Mouse (Mus musculus): ENCODE results near the gene Nova2. TPM values are rescaled to one million over a fixed set of nuclear protein-coding genes. Genes with fewer than 3 reads are reported as not detected.

The Nova2 gene
- polyA plus RNA-seq, 1 experiment from 2014 or later: 0.64 TPM

- peak overlapping the region; percentile 30; the same call in 1 of the 2 replicates for H3K27ac ChIP-seq (ENCODE audit: poor library complexity, severe bottlenecking)
- peak overlapping the region; percentile 67 for H3K4me3 ChIP-seq
- no peaks in the 10 kb centered on the region for H3K9me3 ChIP-seq (replicated peaks)
- H3K36me3 ChIP-seq: no peaks in the 10 kb centered on the region
- peaks cover 25% of the 10 kb centered on the region for H3K4me1 ChIP-seq (replicated peaks)
- H3K9ac ChIP-seq: peak overlapping the region; percentile 76
- 0 out of 2 replicates have a peak, but pooled peaks have one; percentile 14 for ATAC-seq (ENCODE audit: insufficient number of reproducible peaks, low FRiP score)
- WGBS: 1% methylated on average over 9 of the region's 21 CpGs
- peaks cover 58% of the 10 kb centered on the region for H3K27me3 ChIP-seq (replicated peaks)
- peak overlapping the region; percentile 96 for H3K4me2 ChIP-seq
These were observed 32.7 kb downstream of the Nova2 start for GRCm38 (mm10) chr7:18958384-18958766.

- Histone ChIP-seq H3K4me2 (peak overlapping the region; percentile 41), H3K27me3 (replicated peaks) (peaks cover 68% of the 10 kb centered on the region), H3K9ac (no peak overlapping the region), H3K4me3 (no peak overlapping the region), H3K27ac (ENCODE audit: poor library complexity, severe bottlenecking) (0 out of 2 replicates have a peak overlapping the region, but pooled peaks have one; percentile 11), H3K9me3 (replicated peaks) (no peaks in the 10 kb centered on the region), H3K4me1 (replicated peaks) (peaks cover 27% of the 10 kb centered on the region), H3K36me3 (no peaks in the 10 kb centered on the region)
- peak; percentile 47 for ATAC-seq (ENCODE audit: insufficient number of reproducible peaks, low FRiP score)
- 38% methylated on average over 8 of the region's 8 CpGs for WGBS
These were observed 33.8 kb downstream of the Nova2 start for GRCm38 (mm10) chr7:18959446-18959845.

- Histone ChIP-seq H3K27me3 (replicated peaks) (peaks cover 75% of the 10 kb centered on the region), H3K27ac (ENCODE audit: poor library complexity, severe bottlenecking) (no peak overlapping the region), H3K4me1 (replicated peaks) (peaks cover 25% of the 10 kb centered on the region), H3K4me3 (peak overlapping the region; percentile 12), H3K36me3 (no peaks in the 10 kb centered on the region), H3K9ac (no peak overlapping the region), H3K4me2 (peak overlapping the region; percentile 56), H3K9me3 (replicated peaks) (0 out of 2 replicates have a peak, but pooled peaks cover 2% of the 10 kb centered on the region)
- no peak for ATAC-seq (ENCODE audit: insufficient number of reproducible peaks, low FRiP score)
- 2% methylated on average over 17 of the region's 17 CpGs for WGBS
These were observed 36.6 kb downstream of the Nova2 start for GRCm38 (mm10) chr7:18962171-18962792.

DNA sequence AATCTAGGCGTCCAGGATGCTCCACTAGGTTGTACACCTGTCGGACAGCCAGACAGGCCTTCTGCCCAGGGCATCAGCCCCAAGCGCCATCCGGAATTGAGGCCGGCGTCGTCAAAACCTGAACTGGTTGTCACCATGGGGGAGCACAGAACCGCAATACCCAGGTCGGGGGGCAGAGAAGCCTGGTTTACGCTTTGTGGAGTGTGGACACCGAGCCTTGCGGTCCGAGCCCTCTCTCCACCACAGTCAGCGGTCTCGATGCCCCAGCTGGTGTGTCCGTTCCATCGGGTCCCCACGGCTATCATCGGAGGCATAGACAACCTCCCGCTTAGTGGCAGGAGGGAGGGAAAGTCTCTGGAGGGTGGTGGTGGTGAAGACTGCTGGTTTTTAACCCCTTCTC is 37.1 kb downstream of the Nova2 start:
- Histone ChIP-seq H3K4me2 (peak overlapping the region; percentile 56), H3K9ac (no peak overlapping the region)
- ATAC-seq (ENCODE audit: insufficient number of reproducible peaks, low FRiP score): no peak

GRCm38 (mm10) chr7:18963294-18963843 is 37.7 kb downstream of the Nova2 start:
- Histone ChIP-seq H3K9ac (no peak overlapping the region), H3K9me3 (replicated peaks) (0 out of 2 replicates have a peak, but pooled peaks cover 2% of the 10 kb centered on the region), H3K4me1 (replicated peaks) (peaks cover 18% of the 10 kb centered on the region), H3K4me3 (peak overlapping the region; percentile 12; the same call in 1 of the 2 replicates), H3K4me2 (peak overlapping the region; percentile 56; the same call in 1 of the 2 replicates), H3K27ac (ENCODE audit: poor library complexity, severe bottlenecking) (no peak overlapping the region), H3K27me3 (replicated peaks) (peaks cover 73% of the 10 kb centered on the region), H3K36me3 (no peaks in the 10 kb centered on the region)
- no peak for ATAC-seq (ENCODE audit: insufficient number of reproducible peaks, low FRiP score)
- under 1% methylated on average over 19 of the region's 19 CpGs for WGBS

More for the DNA sequence above, 37.1 kb downstream of the Nova2 start:
- H3K27ac ChIP-seq (ENCODE audit: poor library complexity, severe bottlenecking): no peak overlapping the region
- 0 out of 2 replicates have a peak, but pooled peaks cover 2% of the 10 kb centered on the region for H3K9me3 ChIP-seq (replicated peaks)
- peak overlapping the region; percentile 12 for H3K4me3 ChIP-seq
- peaks cover 75% of the 10 kb centered on the region for H3K27me3 ChIP-seq (replicated peaks)
- H3K36me3 ChIP-seq: no peaks in the 10 kb centered on the region
- WGBS: under 1% methylated on average over 20 of the region's 20 CpGs
- peaks cover 20% of the 10 kb centered on the region for H3K4me1 ChIP-seq (replicated peaks)

DNA sequence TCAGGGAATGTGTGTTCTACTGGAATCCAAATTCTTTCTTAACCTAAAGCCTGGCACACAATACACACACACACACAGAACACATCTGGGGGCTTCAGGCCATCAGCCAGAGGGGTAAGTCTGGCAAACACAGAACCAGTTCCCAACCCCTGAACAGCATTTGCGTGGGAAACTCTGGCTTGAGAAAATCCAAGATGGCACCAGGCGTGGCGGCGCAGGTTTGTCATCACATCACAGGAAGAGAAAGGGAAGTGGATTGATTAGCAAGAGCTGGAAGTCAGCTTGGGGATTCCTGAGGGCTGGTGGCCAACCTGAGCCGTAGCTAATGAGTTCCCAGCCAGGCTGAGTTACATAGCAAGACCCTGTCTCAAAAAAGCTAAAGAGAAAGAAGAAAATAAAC is 39.6 kb downstream of the Nova2 start:
- WGBS: 72% methylated on average over 5 of the region's 5 CpGs
- H3K27me3 ChIP-seq (replicated peaks): peaks cover 63% of the 10 kb centered on the region
- 0 out of 2 replicates have a peak, but pooled peaks cover 2% of the 10 kb centered on the region for H3K9me3 ChIP-seq (replicated peaks)
- H3K27ac ChIP-seq (ENCODE audit: poor library complexity, severe bottlenecking): no peak overlapping the region
- H3K4me1 ChIP-seq (replicated peaks): peaks cover 15% of the 10 kb centered on the region
- H3K9ac ChIP-seq: no peak overlapping the region
- no peak for ATAC-seq (ENCODE audit: insufficient number of reproducible peaks, low FRiP score)
- H3K36me3 ChIP-seq: no peaks in the 10 kb centered on the region
- no peak overlapping the region for H3K4me2 ChIP-seq
- no peak overlapping the region for H3K4me3 ChIP-seq

DNA sequence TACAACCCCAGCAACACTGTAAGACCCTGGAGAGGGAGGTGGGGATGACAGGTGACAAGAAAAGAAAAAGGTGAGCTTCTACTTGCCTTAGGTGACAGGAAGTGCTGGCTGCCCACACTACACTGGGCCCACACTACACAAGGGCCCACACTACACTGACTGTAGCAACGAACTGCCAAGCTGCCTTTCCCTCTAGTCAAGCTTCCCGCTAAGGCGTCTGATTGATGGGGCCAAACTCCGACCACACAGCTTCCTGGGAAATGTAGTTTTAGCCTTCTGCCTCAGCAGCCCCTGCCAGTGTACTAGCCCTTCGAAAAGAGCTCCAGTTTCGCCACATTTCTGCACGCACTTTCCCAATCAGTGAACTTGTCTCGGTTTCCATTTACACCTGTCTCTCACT is 41.9 kb downstream of the Nova2 start:
- no peak overlapping the region for H3K9ac ChIP-seq
- H3K27ac ChIP-seq (ENCODE audit: poor library complexity, severe bottlenecking): no peak overlapping the region
- no peak overlapping the region for H3K4me3 ChIP-seq
- 9% methylated on average over 8 of the region's 8 CpGs for WGBS
- no peak for ATAC-seq (ENCODE audit: insufficient number of reproducible peaks, low FRiP score)
- peaks cover 43% of the 10 kb centered on the region for H3K27me3 ChIP-seq (replicated peaks)
- no peaks in the 10 kb centered on the region for H3K36me3 ChIP-seq
- peaks cover 10% of the 10 kb centered on the region for H3K4me1 ChIP-seq (replicated peaks)
- H3K4me2 ChIP-seq: no peak overlapping the region
- H3K9me3 ChIP-seq (replicated peaks): 0 out of 2 replicates have a peak, but pooled peaks cover 2% of the 10 kb centered on the region

DNA sequence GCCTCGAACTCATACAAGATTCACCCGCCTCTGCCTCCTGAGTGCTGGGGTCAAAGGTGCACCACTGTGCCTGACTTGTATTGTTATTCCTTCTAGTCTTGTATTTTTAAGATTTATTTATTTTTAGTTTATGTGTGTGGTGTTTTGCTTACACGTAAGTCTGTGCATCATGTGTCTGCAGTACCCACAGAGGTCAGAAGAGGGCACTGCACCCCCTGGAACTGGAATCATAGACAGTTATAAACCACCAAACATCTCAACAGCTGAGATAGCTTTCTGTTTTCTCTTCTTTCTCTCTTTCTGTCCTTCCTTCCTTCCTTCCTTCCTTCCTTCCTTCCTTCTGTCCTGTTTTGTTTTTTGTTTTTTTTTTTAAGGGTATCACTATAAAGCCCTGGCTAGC is 45.3 kb downstream of the Nova2 start:
- no peak overlapping the region for H3K4me2 ChIP-seq
- H3K4me1 ChIP-seq (replicated peaks): no peaks in the 10 kb centered on the region
- no peak overlapping the region for H3K4me3 ChIP-seq
- H3K9ac ChIP-seq: no peak overlapping the region
- H3K36me3 ChIP-seq: no peaks in the 10 kb centered on the region
- no peaks in the 10 kb centered on the region for H3K9me3 ChIP-seq (replicated peaks)
- peaks cover 11% of the 10 kb centered on the region for H3K27me3 ChIP-seq (replicated peaks)
- ATAC-seq (ENCODE audit: insufficient number of reproducible peaks, low FRiP score): no peak
- WGBS: 81% methylated on average over 3 of the region's 3 CpGs
- no peak overlapping the region for H3K27ac ChIP-seq (ENCODE audit: poor library complexity, severe bottlenecking)

DNA sequence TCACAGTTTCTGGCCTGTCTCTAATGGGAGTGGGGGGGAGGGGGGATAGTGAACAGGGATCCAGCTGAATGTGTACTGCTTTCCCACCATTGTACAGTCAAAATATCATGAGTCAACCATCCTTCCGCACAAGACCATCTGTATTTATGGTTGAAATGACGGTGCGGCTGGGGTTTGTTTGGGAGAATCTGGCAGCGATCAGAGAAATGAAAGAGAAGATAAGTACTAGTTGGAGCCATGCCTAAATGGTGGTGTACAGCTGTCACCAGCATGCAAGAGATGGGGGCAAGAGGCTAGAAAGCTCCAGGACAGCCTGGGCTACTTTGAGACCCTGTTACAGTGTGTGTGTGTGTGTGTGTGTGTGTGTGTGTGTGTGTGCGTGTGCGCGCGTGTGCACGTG is 52.7 kb downstream of the Nova2 start:
- Histone ChIP-seq H3K36me3 (no peaks in the 10 kb centered on the region), H3K4me1 (replicated peaks) (no peaks in the 10 kb centered on the region), H3K27me3 (replicated peaks) (no peaks in the 10 kb centered on the region), H3K4me3 (no peak overlapping the region), H3K4me2 (no peak overlapping the region), H3K27ac (ENCODE audit: poor library complexity, severe bottlenecking) (no peak overlapping the region), H3K9me3 (replicated peaks) (no peaks in the 10 kb centered on the region), H3K9ac (no peak overlapping the region)
- 88% methylated on average over 9 of the region's 9 CpGs for whole genome bisulfite sequencing
- no peak for ATAC-seq (ENCODE audit: insufficient number of reproducible peaks, low FRiP score)

- peaks cover 18% of the 10 kb centered on the region for H3K27me3 ChIP-seq (replicated peaks)
- H3K9me3 ChIP-seq (replicated peaks): no peaks in the 10 kb centered on the region
- H3K4me2 ChIP-seq: no peak overlapping the region
- H3K4me3 ChIP-seq: no peak overlapping the region
- peaks cover 9% of the 10 kb centered on the region for H3K4me1 ChIP-seq (replicated peaks)
- no peak for ATAC-seq (ENCODE audit: insufficient number of reproducible peaks, low FRiP score)
- 58% methylated on average over 2 of the region's 2 CpGs for WGBS
- H3K9ac ChIP-seq: no peak overlapping the region
- H3K36me3 ChIP-seq: no peaks in the 10 kb centered on the region
- H3K27ac ChIP-seq (ENCODE audit: poor library complexity, severe bottlenecking): no peak overlapping the region
These were observed 60.8 kb downstream of the Nova2 start for GRCm38 (mm10) chr7:18986503-18986902.

GRCm38 (mm10) chr7:18987100-18987499 is 61.4 kb downstream of the Nova2 start, which contains the start of gene Nanos2:
Nanos2 (plus strand) TSS chr7:18987400.
- Histone ChIP-seq H3K9me3 (replicated peaks) (no peaks in the 10 kb centered on the region), H3K9ac (no peak within 1 kb of the TSS), H3K36me3 (no peaks in the 10 kb centered on the region), H3K27me3 (replicated peaks) (peaks cover 23% of the 10 kb centered on the region), H3K27ac (ENCODE audit: poor library complexity, severe bottlenecking) (no peak within 1 kb of the TSS), H3K4me3 (no peak within 1 kb of the TSS), H3K4me2 (no peak within 1 kb of the TSS), H3K4me1 (replicated peaks) (peaks cover 15% of the 10 kb centered on the region)
- WGBS: 63% methylated on average over 2 of the region's 2 CpGs
- ATAC-seq (ENCODE audit: insufficient number of reproducible peaks, low FRiP score): no peak
